Mouse (Mus musculus) left cerebral cortex, adult 9 months (tissue): ENCODE results near the gene Smtnl2.

ENCODE experiments used
- DNase-seq, 2 experiments: peaks; one replicate each; pipeline ENCODE4 v3.0.0; 2022; ENCODE audit warnings: low spot score in 2 of 2

The Smtnl2 gene

DNA sequence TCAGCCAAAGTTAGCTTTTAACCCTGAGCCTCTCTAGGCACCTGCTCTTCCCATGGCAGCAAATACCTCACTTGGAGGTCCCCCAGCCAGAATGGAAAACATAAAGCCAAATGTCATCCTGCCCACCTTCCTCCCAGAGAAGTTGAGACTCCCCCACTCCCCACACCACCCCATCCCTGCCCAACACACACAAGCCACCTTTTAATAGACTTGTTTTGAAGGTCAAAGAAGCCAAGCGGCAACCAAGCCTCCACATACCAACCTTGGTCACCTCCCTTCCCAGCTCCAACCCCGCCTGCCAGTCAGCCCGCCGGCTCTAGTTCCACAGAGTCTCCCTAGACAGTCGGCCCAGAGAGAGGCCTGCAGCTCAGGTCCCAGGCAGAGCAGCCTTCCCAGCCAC, 9.5 kb downstream of the Smtnl2 start:
- DNase-seq, result no peak

DNA sequence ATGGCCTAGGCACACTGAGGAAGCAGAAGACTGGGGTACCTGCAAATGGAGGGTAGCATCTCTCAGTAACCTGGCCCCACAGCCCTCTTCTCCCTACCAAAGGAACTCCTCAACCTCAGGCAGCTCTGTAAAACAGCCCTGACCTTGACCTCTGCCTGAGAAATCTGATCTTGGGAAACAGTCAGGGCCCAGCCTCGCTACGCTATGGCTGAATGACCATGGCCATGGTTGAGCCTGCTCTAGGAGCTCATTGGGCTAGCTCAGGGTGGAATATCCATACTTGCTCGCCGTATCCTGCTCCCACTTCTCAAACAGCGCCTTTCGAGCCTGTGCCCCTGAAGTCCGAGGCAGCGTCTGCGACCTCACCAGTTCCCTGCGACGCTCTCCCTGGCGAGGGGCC, 10.4 kb downstream of the Smtnl2 start:
- DNase-seq, result no peak

DNA sequence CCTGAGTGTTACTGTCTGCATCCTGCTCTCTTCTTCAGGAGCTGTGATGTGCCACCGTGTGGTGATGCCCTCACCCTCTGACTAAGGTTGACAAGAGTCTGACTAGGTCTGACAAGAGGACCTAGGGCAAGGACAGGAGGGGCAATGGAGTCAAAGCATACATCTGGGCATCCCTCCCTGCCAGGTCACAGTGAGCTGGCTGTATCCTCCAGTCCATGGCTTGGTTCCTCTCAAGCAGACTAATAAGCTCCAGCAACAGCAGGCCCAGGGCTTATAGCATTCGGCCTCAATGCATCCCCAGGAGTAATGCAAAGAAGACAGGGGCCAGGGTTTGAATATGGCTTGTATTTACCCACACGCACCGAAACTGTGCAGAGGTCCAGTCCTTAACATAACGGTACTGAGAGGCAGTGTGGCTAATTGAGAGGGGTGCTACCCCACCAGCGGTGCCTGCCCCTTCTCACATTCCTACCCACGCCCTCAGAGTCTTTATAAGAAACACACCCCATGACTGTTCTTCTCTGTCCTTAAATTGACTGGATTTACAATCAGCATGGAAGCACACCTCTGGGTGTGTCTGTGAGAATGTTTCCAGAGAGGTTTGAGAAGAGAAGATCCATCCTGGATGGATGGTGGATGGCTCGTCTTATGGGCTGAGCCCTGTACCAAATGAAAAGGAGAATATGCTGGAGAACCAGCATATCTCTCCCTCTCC, 13.5 kb downstream of the Smtnl2 start:
- DNase-seq, result no peak

DNA sequence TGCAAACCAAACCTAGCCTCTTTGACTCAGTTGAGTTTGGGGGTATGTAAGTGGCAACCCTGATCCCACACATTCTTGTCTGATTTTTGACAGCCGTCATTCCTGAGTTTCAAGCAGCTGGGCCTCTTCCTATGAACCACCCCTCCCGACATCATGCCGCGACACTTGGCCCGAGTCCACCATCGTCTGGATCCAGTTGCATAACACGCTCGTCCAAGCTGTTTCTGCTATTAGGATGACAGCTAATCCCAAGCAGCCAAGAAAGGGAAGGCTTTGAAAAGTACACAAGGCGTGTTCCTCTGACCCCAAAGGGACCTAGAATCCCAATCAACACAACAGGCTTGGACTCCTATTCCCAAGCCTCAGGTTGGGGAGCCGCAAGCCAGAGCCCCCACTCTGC, 14.4 kb downstream of the Smtnl2 start:
- DNase-seq, result no peak

DNA sequence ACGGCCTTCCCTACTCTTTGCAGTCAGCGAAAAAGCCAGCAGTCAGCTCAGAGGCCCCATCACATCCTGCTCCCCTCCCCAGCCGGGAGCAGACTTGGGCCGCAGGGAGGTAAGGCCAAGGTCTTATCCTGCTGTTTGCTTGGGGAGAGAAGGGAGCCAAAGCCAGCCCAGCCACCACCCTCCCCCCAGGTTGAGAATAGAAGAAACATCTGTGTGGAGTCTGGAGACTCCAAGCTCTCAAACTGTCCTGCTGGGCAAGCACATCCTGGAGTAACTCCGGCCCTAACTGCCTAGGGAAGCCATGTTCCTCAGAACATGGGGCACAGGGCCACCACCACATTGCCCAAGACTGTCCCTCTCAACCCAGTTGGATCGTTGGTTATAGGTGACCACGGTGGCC, 14.9 kb downstream of the Smtnl2 start:
- DNase-seq, result no peak

- DNase-seq, result no peak
Measured at GRCm38 (mm10) chr11:72395652-72396051, 15.9 kb downstream of the Smtnl2 start.

DNA sequence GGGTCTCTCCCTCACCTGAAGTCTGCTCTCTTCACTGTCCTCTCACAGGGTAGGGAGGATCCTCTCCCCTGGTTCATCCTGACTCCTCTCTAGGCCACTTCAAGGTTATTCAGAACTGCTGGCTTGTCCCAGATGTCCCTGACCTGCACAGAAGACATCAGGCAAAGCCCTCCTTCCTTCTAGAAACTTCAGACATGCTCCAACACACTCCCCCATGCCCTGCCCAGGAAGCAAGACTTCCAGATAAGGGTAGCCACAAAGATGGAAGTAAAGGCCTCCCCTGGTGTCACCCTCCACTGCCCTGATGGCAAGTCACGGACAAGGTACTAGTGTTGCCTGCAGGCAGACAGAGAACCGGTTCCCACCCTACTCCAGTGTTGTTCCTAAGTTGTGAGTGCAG, 16.8 kb downstream of the Smtnl2 start:
- no peak for DNase-seq

- DNase-seq, result no peak
Measured at GRCm38 (mm10) chr11:72393669-72394068, 17.8 kb downstream of the Smtnl2 start.

- no peak for DNase-seq
Measured at GRCm38 (mm10) chr11:72393243-72393642, 18.3 kb downstream of the Smtnl2 start.

DNA sequence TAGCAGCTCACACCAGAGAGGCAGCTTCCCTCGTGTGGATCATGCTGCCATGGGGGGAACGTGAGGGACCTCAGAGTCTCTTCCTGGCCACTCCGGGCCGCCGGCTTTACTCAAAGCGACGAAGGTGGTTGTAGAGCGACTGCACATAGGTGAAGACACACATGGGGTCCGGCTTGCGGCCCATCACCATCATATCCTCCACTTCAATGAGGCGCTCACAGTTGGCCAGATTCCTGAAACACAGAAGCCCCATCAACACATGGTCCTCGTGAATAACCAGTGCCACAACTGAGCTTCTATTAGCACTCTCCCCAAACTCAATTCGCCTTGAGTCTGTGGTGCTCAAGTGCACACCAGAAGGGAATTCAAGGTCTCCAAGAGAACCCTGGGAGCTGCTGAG, 20.3 kb downstream of the Smtnl2 start:
- no peak for DNase-seq

DNA sequence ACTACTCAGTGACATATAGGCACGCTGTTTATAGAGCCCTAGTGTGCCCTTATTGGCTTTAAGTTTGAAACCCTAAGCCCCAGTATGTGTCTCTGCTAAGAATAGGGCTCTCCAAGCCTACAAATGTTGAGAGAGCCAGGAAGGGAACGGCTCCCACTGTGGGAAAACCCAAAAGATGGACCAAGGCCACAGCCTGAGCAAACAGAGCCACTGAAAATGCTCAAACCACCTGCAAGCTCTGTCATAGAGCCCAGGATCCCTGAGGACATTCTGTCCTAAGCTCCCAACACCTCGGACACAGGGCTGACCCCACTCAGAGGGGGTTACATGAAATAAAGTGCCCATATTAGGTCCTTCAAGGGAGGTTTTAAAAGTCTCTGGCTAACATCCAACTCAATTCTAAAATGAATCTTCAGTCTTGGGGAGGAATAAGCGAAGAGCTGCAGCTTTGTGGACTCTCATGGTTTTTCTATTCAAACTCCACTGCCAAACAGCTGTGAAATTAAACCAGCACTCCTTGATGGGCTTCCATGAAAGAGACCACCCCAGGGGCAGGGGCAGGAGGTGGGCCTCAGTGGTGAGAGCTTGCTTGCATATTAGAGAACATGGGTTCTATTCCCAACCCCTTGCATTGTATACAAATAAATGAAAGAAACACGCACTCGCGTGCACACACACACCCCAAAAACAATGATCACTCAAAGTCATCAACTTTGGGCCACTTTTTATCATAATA, 21.9 kb downstream of the Smtnl2 start:
- DNase-seq, result no peak

DNA sequence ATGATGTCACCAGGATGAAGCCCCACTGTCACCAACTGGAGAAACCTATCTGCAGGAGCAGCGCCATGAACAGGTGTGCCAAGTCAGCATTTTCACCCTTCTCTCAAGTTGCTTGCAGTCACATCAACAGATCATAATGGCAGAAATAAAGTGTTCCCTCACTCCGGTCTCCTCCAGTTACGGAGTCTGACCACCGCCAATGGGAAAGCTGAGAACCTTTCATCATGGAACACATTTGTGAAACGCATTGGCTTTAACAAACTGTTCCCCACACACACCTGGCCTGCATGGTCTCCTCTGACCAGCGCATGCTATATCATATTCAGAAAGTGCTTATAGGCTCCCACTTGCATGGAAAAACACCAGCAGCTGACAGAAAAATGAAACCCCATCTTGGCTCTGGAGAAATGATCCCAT, 23.4 kb downstream of the Smtnl2 start:
- no peak for DNase-seq

DNA sequence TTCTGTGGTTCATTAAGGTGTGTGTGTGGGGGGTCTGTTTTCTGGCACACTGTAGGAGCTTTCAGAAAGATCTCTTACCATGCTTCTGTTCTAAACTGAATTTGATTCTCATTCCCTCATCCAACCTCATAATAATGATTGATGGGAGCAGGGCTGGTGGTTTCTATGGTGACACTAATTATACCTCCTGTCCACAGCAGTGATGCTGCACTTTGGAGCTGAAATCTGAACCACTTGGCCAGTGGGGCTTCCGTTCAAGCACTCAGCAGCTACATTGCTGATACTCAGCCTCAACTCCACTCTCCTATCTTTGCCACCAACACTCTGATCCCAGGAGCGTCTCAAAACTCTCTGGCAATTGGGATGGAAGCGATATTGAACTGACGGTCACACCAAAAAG, 32.2 kb downstream of the Smtnl2 start:
- DNase-seq, result no peak

GRCm38 (mm10) chr11:72378222-72378621, 33.3 kb downstream of the Smtnl2 start:
- DNase-seq, result no peak

GRCm38 (mm10) chr11:72376562-72376961, 35.0 kb downstream of the Smtnl2 start:
- no peak for DNase-seq

- DNase-seq, result no peak
Measured at GRCm38 (mm10) chr11:72369904-72370672, 41.4 kb downstream of the Smtnl2 start.

DNA sequence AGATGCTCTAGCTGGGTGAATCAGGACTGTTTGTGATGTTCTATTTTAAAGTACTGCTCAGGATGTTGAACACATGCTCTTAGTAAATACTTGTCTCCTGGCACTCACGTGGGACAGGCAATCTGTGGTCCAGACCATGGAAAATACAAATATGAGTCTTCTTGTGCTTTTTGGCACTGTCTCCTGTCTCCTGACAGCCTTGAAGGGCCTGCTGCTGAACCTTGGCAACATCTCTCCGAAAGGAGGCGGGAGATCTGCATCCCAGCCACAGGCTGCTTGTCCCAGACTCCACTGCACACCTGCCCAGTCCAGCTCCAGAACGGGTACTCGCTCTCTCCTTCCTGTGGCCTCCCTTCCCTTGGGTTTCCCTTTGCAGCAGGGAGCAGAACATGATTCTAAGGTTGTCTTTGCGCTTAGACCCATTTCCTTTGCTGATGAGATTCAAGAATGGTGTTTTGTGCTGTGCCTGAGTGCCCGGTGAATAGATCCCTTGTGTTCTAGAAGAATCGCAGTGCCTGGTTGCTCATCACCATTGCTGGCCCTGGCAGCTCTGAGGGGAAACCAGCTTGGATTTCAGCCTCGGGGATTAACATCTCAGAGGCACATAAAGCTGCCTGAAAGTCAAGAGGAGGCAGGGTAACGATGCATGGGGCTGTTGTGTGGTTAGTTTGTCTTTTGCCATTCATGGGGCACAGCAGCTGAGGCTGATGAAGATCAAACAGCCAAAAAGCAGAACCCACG, 43.4 kb downstream of the Smtnl2 start:
- DNase-seq, result no peak

DNA sequence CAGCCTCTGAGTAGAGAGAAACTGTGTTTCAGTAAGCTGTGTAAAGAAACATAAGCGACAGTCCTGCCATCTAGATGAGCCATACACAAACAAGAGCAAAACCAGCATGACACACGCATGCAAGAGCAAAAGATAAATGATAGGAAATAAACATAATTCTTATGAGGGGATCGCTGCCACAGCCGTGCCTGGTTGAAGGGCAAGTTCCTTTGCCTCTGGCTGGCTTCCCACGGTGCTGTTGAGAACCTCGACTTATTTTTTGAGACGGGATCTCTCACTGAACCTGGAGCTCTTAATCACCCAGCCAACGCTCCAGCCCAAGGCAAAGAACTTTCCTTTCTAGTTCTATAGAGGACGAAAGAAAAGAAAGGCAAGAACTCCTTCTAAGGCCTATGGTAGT, 45.4 kb downstream of the Smtnl2 start:
- no peak for DNase-seq

GRCm38 (mm10) chr11:72364526-72364925, 47.0 kb downstream of the Smtnl2 start:
- DNase-seq, result no peak

- DNase-seq, result no peak
Measured at GRCm38 (mm10) chr11:72363523-72364240, 47.8 kb downstream of the Smtnl2 start.

- DNase-seq, result no peak
Measured at GRCm38 (mm10) chr11:72362347-72362741, 49.2 kb downstream of the Smtnl2 start, which contains the start of gene Tekt1. TSS of gene Tekt1 (minus strand) at chr11:72362442.
